Comparison of ENCODE assay signal across 19 mouse cellular contexts in genomic region chr1:134763776-134764438, GRCm38 (mm10).
DNase-seq lines count a peak whose midpoint lies in the region; ATAC-seq and TF ChIP-seq lines count a peak whose summit lies in the region.
"Had no signal": no experiment of that assay in that cellular context is flagged by ENCODE, and none has a peak within 500 bp of the region (broad histone marks: within the 10 kb centered on the region; RNA-seq: fewer than 3 reads in every experiment).

No protein-coding gene starts in this region.

- H3K4me2 ChIP-seq in heart, embryonic 13.5 days = no peak overlapping the region
- H3K4me2 ChIP-seq in neural tube, embryonic 13.5 days = no peak overlapping the region
- H3K4me2 ChIP-seq in stomach, postnatal 0 days (replicated peaks; ENCODE audit: low read depth) = no peak overlapping the region
- H3K4me2 ChIP-seq: forebrain, embryonic 15.5 days; hindbrain, embryonic 12.5 days had no signal

- peak overlapping the region; percentile 51 for H3K27ac ChIP-seq in heart, embryonic 13.5 days (replicated peaks)
- peak overlapping the region; percentile 32; the same call in 1 of the 2 replicates for H3K27ac ChIP-seq in layer of hippocampus, adult 2 months
- H3K27ac ChIP-seq in neural tube, embryonic 13.5 days (replicated peaks) = peak overlapping the region; percentile 63; the same call in 1 of the 2 replicates
- H3K27ac ChIP-seq in stomach, postnatal 0 days (replicated peaks) = peak overlapping the region; percentile 84
- H3K27ac ChIP-seq: forebrain, embryonic 15.5 days had no signal

- no peaks in the 10 kb centered on the region for H3K27me3 ChIP-seq in heart, embryonic 13.5 days (replicated peaks)
- H3K27me3 ChIP-seq in neural tube, embryonic 13.5 days = no peaks in the 10 kb centered on the region
- no peaks in the 10 kb centered on the region for H3K27me3 ChIP-seq in stomach, postnatal 0 days (ENCODE audit: control insufficient read depth, insufficient read depth, low read length)
- H3K27me3 ChIP-seq: CH12.LX; forebrain, embryonic 15.5 days; hindbrain, embryonic 12.5 days had no signal

- H3K9ac ChIP-seq in heart, embryonic 13.5 days = no peak overlapping the region
- H3K9ac ChIP-seq in neural tube, embryonic 13.5 days = no peak overlapping the region
- no peak overlapping the region for H3K9ac ChIP-seq in stomach, postnatal 0 days (ENCODE audit: low read length)
- H3K9ac ChIP-seq: forebrain, embryonic 15.5 days; hindbrain, embryonic 12.5 days had no signal

- no peak for TF ChIP-seq CTCF in layer of hippocampus, adult 2 months (conservative IDR thresholded peaks at IDR 0.05)
- TF ChIP-seq CTCF in stomach, postnatal 0 days (IDR thresholded peaks at IDR 0.05; ENCODE audit: low read depth) = no peak

- no peak for DNase-seq in heart, postnatal 14 days
- no peak for DNase-seq in layer of hippocampus, adult 2 months (ENCODE audit: low spot score in 2 of 2)
- DNase-seq in layer of hippocampus, postnatal 14 days (ENCODE audit: low spot score in 2 of 2) = no peak
- no peak for DNase-seq in neural tube, embryonic 10.5 days (ENCODE audit: extremely low spot score, low spot score)
- DNase-seq in stomach, postnatal 0 days (ENCODE audit: low spot score) = peak; percentile 46
- DNase-seq in thymus, postnatal 10 days (ENCODE audit: low spot score in 2 of 2) = no peak
- DNase-seq: adrenal gland, adult 8-10 months; cerebellum, adult 11 months; cerebellum, postnatal 25 days; kidney, adult 9 months; layer of hippocampus, adult 9-11 months; lung, postnatal 10 days; right cerebral cortex, postnatal 4 days; thymus, adult 2 months had no signal

- ATAC-seq in heart, embryonic 13.5 days (ENCODE audit: extremely low read depth, insufficient number of reproducible peaks, low FRiP score, low TSS enrichment) = no peak
- no peak for ATAC-seq in neural tube, embryonic 13.5 days (ENCODE audit: low read depth)
- peak; percentile 67 for ATAC-seq in stomach, postnatal 0 days (ENCODE audit: low FRiP score, low TSS enrichment)
- ATAC-seq: forebrain, embryonic 15.5 days had no signal

- no peak for TF ChIP-seq EP300 in stomach, postnatal 0 days (optimal IDR thresholded peaks at IDR 0.05)

- no peak overlapping the region for H3K4me3 ChIP-seq in heart, embryonic 13.5 days
- H3K4me3 ChIP-seq in layer of hippocampus, adult 2 months = no peak overlapping the region
- H3K4me3 ChIP-seq in neural tube, embryonic 13.5 days = no peak overlapping the region
- no peak overlapping the region for H3K4me3 ChIP-seq in stomach, postnatal 0 days (ENCODE audit: low read depth, low read length)
- H3K4me3 ChIP-seq: forebrain, embryonic 15.5 days; hindbrain, embryonic 12.5 days had no signal

- intact Hi-C loops in heart, postnatal 14 days (cut with DNase I) = loop anchor here (5.0 kb wide), 1 partner anchor 38 kb away; no protein-coding TSS in a partner anchor

- peaks cover 19% of the 10 kb centered on the region; the same call in 1 of the 2 replicates for H3K4me1 ChIP-seq in heart, embryonic 13.5 days
- H3K4me1 ChIP-seq in neural tube, embryonic 13.5 days (replicated peaks) = peaks cover 13% of the 10 kb centered on the region
- H3K4me1 ChIP-seq in stomach, postnatal 0 days (replicated peaks; ENCODE audit: control insufficient read depth, insufficient read depth) = peaks cover 5% of the 10 kb centered on the region; the same call in 1 of the 2 replicates
- H3K4me1 ChIP-seq: forebrain, embryonic 15.5 days had no signal

- H3K36me3 ChIP-seq in heart, embryonic 13.5 days = peaks cover 92% of the 10 kb centered on the region
- peaks cover 35% of the 10 kb centered on the region; the same call in 1 of the 2 replicates for H3K36me3 ChIP-seq in neural tube, embryonic 13.5 days
- peaks cover 13% of the 10 kb centered on the region for H3K36me3 ChIP-seq in stomach, postnatal 0 days (ENCODE audit: control insufficient read depth, insufficient read depth, low read length)

- H3K9me3 ChIP-seq in heart, embryonic 13.5 days = no peaks in the 10 kb centered on the region
- H3K9me3 ChIP-seq in neural tube, embryonic 13.5 days = no peaks in the 10 kb centered on the region
- no peaks in the 10 kb centered on the region for H3K9me3 ChIP-seq in stomach, postnatal 0 days (ENCODE audit: control insufficient read depth, low read length)
- H3K9me3 ChIP-seq: forebrain, embryonic 15.5 days; hindbrain, embryonic 12.5 days had no signal

- WGBS in heart, embryonic 13.5 days = 83% methylated on average over 11 of the region's 11 CpGs
- WGBS in neural tube, embryonic 13.5 days = 72% methylated on average over 11 of the region's 11 CpGs
- WGBS in stomach, postnatal 0 days = 24% methylated on average over 11 of the region's 11 CpGs

Comparison
In these comparisons a context has a peak if more than half of its experiments do, and no peak if none do; other contexts are left out.
1. H3K27ac ChIP-seq: peak in every context shown above with its lines; median percentile 84 in stomach, postnatal 0 days; 63 in neural tube, embryonic 13.5 days; 51 in heart, embryonic 13.5 days; 32 in layer of hippocampus, adult 2 months.